Mouse (Mus musculus): ENCODE measurements at regions not wholly inside any gene's neighbourhood (a gene's known extent, or its start where the extent isn't known, plus 50 kb on each side); places are given as distances from the start of the nearest gene placed in this dataset.

GRCm38 (mm10) chr2:161470844-161471243 lies 362.0 kb upstream of the Chd6 start:
- DNase-seq (ENCODE audit: extremely low spot score, low spot score) = no peak

- DNase-seq (ENCODE audit: extremely low spot score, low spot score) = no peak
Observed at GRCm38 (mm10) chr2:161470025-161470424, 361.1 kb upstream of the Chd6 start.

- DNase-seq (ENCODE audit: extremely low spot score, low spot score) = no peak
Observed at GRCm38 (mm10) chr2:161467035-161467434, 358.2 kb upstream of the Chd6 start.

- DNase-seq (ENCODE audit: extremely low spot score, low spot score) = no peak
Observed at GRCm38 (mm10) chr2:161460600-161460999, 351.7 kb upstream of the Chd6 start.

- no peak for DNase-seq (ENCODE audit: extremely low spot score, low spot score)
Observed at GRCm38 (mm10) chr2:161454466-161454865, 345.6 kb upstream of the Chd6 start.

GRCm38 (mm10) chr2:161433816-161434215 lies 324.9 kb upstream of the Chd6 start:
- DNase-seq (ENCODE audit: extremely low spot score, low spot score) = no peak

- DNase-seq (ENCODE audit: extremely low spot score, low spot score) = no peak
Observed at GRCm38 (mm10) chr2:161429294-161429693, 320.4 kb upstream of the Chd6 start.

- no peak for DNase-seq (ENCODE audit: extremely low spot score, low spot score)
Observed at GRCm38 (mm10) chr2:161425587-161425986, 316.7 kb upstream of the Chd6 start.

- DNase-seq (ENCODE audit: extremely low spot score, low spot score) = no peak
Observed at GRCm38 (mm10) chr2:161418062-161418461, 309.2 kb upstream of the Chd6 start.

GRCm38 (mm10) chr2:161416218-161416927 lies 307.5 kb upstream of the Chd6 start:
- DNase-seq (ENCODE audit: extremely low spot score, low spot score) = no peak

GRCm38 (mm10) chr2:161408306-161408705 lies 299.4 kb upstream of the Chd6 start:
- no peak for DNase-seq (ENCODE audit: extremely low spot score, low spot score)

GRCm38 (mm10) chr2:161405847-161406384 lies 297.0 kb upstream of the Chd6 start:
- no peak for DNase-seq (ENCODE audit: extremely low spot score, low spot score)

GRCm38 (mm10) chr2:161398061-161398460 lies 289.2 kb upstream of the Chd6 start:
- no peak for DNase-seq (ENCODE audit: extremely low spot score, low spot score)

- DNase-seq (ENCODE audit: extremely low spot score, low spot score) = no peak
Observed at GRCm38 (mm10) chr2:161390954-161391690, 282.2 kb upstream of the Chd6 start.

- no peak for DNase-seq (ENCODE audit: extremely low spot score, low spot score)
Observed at GRCm38 (mm10) chr2:161389318-161389835, 280.5 kb upstream of the Chd6 start.

GRCm38 (mm10) chr2:161387054-161387453 lies 278.2 kb upstream of the Chd6 start:
- no peak for DNase-seq (ENCODE audit: extremely low spot score, low spot score)

GRCm38 (mm10) chr2:161382411-161382810 lies 273.5 kb upstream of the Chd6 start:
- DNase-seq (ENCODE audit: extremely low spot score, low spot score) = no peak

- no peak for DNase-seq (ENCODE audit: extremely low spot score, low spot score)
Observed at GRCm38 (mm10) chr2:161378313-161378712, 269.4 kb upstream of the Chd6 start.

GRCm38 (mm10) chr2:161362325-161362724 lies 253.4 kb upstream of the Chd6 start:
- no peak for DNase-seq (ENCODE audit: extremely low spot score, low spot score)

GRCm38 (mm10) chr2:161349110-161349509 lies 240.2 kb upstream of the Chd6 start:
- no peak for DNase-seq (ENCODE audit: extremely low spot score, low spot score)

- no peak for DNase-seq (ENCODE audit: extremely low spot score, low spot score)
Observed at GRCm38 (mm10) chr2:161344018-161344417, 235.1 kb upstream of the Chd6 start.

- DNase-seq (ENCODE audit: extremely low spot score, low spot score) = no peak
Observed at GRCm38 (mm10) chr2:161342648-161343047, 233.8 kb upstream of the Chd6 start.

Measured in neural tube, embryonic 10.5 days (tissue).